Mouse (Mus musculus): ENCODE measurements around the gene Slc25a25. TPM values are rescaled to one million over a fixed set of nuclear protein-coding genes. Genes with fewer than 3 reads are reported as not detected.

The Slc25a25 gene
- polyA plus RNA-seq, 1 experiment from 2014 or later = 55.0 TPM

Other genes with a start within 250 kb of the Slc25a25 start
- 32.6 and 34.1 TPM in 2 replicates for gene Pomt1, start 214.9 kb downstream of the Slc25a25 start, polyA plus RNA-seq (2015; fragmentation: Nextera tagmentation; extraction: Ambion mirVana)
- 99.1 and 101 TPM in 2 replicates for gene Uck1, start 191.3 kb downstream of the Slc25a25 start, polyA plus RNA-seq (2015; fragmentation: Nextera tagmentation; extraction: Ambion mirVana)
- 25.5 and 30.1 TPM in 2 replicates for gene Golga2, start 164.1 kb downstream of the Slc25a25 start, polyA plus RNA-seq (2015; fragmentation: Nextera tagmentation; extraction: Ambion mirVana)
- 378 and 447 TPM in 2 replicates for gene Swi5, start 163.4 kb downstream of the Slc25a25 start, polyA plus RNA-seq (2015; fragmentation: Nextera tagmentation; extraction: Ambion mirVana)
- gene Ciz1, start 99.1 kb downstream of the Slc25a25 start, polyA plus RNA-seq (2015; fragmentation: Nextera tagmentation; extraction: Ambion mirVana) = 41.1 and 57.5 TPM in 2 replicates
- 71.2 and 79.0 TPM in 2 replicates for gene Dnm1, start 98.1 kb downstream of the Slc25a25 start, polyA plus RNA-seq (2015; fragmentation: Nextera tagmentation; extraction: Ambion mirVana)
- 161 and 196 TPM in 2 replicates for gene 1110008P14Rik, start 69.5 kb downstream of the Slc25a25 start, polyA plus RNA-seq (2015; fragmentation: Nextera tagmentation; extraction: Ambion mirVana)
- 0.76 and 0.93 TPM in 2 replicates for gene Lcn2, start 63.2 kb downstream of the Slc25a25 start, polyA plus RNA-seq (2015; fragmentation: Nextera tagmentation; extraction: Ambion mirVana)
- 56.4 and 59.8 TPM in 2 replicates for gene Ptges2, start 55.5 kb downstream of the Slc25a25 start, polyA plus RNA-seq (2015; fragmentation: Nextera tagmentation; extraction: Ambion mirVana)
- gene Naif1, start 988 bp downstream of the Slc25a25 start, polyA plus RNA-seq (2015; fragmentation: Nextera tagmentation; extraction: Ambion mirVana) = 5.1 and 5.2 TPM in 2 replicates
- 7.3 and 7.9 TPM in 2 replicates for gene Fam102a, start 83.9 kb upstream of the Slc25a25 start, polyA plus RNA-seq (2015; fragmentation: Nextera tagmentation; extraction: Ambion mirVana)
- 142 and 150 TPM in 2 replicates for gene Dpm2, start 119.4 kb upstream of the Slc25a25 start, polyA plus RNA-seq (2015; fragmentation: Nextera tagmentation; extraction: Ambion mirVana)
- 16.9 and 20.4 TPM in 2 replicates for gene Pip5kl1, start 123.4 kb upstream of the Slc25a25 start, polyA plus RNA-seq (2015; fragmentation: Nextera tagmentation; extraction: Ambion mirVana)
- gene 9430097D07Rik, start 124.2 kb upstream of the Slc25a25 start, polyA plus RNA-seq (2015; fragmentation: Nextera tagmentation; extraction: Ambion mirVana) = 0.72 and 1.6 TPM in 2 replicates
- gene St6galnac4, start 135.7 kb upstream of the Slc25a25 start, polyA plus RNA-seq (2015; fragmentation: Nextera tagmentation; extraction: Ambion mirVana) = 49.6 and 54.3 TPM in 2 replicates
- gene St6galnac6, start 148.3 kb upstream of the Slc25a25 start, polyA plus RNA-seq (2015; fragmentation: Nextera tagmentation; extraction: Ambion mirVana) = 29.5 and 35.4 TPM in 2 replicates
- gene Ak1, start 170.3 kb upstream of the Slc25a25 start, polyA plus RNA-seq (2015; fragmentation: Nextera tagmentation; extraction: Ambion mirVana) = 111 and 117 TPM in 2 replicates
- 34.2 and 39.5 TPM in 2 replicates for gene Eng, start 195.2 kb upstream of the Slc25a25 start, polyA plus RNA-seq (2015; fragmentation: Nextera tagmentation; extraction: Ambion mirVana)

All from hindbrain, embryonic 16.5 days (tissue).